Mouse (Mus musculus): Measurements from ENCODE around the gene Pdgfc.

The Pdgfc gene

GRCm38 (mm10) chr3:81160457-81161165 lies 124.4 kb downstream of the Pdgfc start:
- DNase-seq = no peak

- no peak for DNase-seq
These were observed 125.9 kb downstream of the Pdgfc start for GRCm38 (mm10) chr3:81162129-81162528.

GRCm38 (mm10) chr3:81164091-81164490 lies 127.9 kb downstream of the Pdgfc start:
- DNase-seq = no peak

GRCm38 (mm10) chr3:81170073-81170809 lies 134.0 kb downstream of the Pdgfc start:
- DNase-seq = no peak

- no peak for DNase-seq
These were observed 138.6 kb downstream of the Pdgfc start for GRCm38 (mm10) chr3:81174832-81175231.

GRCm38 (mm10) chr3:81181319-81182013 lies 145.2 kb downstream of the Pdgfc start:
- no peak for DNase-seq

GRCm38 (mm10) chr3:81196937-81197336 lies 160.7 kb downstream of the Pdgfc start:
- DNase-seq = no peak

GRCm38 (mm10) chr3:81197644-81198043 lies 161.4 kb downstream of the Pdgfc start:
- DNase-seq = no peak

GRCm38 (mm10) chr3:81200647-81201046 lies 164.4 kb downstream of the Pdgfc start:
- no peak for DNase-seq

GRCm38 (mm10) chr3:81205201-81205600 lies 169.0 kb downstream of the Pdgfc start:
- no peak for DNase-seq

- no peak for DNase-seq
These were observed 172.0 kb downstream of the Pdgfc start for GRCm38 (mm10) chr3:81208246-81208645.

GRCm38 (mm10) chr3:81211147-81211546 lies 174.9 kb downstream of the Pdgfc start:
- no peak for DNase-seq

GRCm38 (mm10) chr3:81211666-81212065 lies 175.4 kb downstream of the Pdgfc start:
- no peak for DNase-seq

GRCm38 (mm10) chr3:81215547-81216118 lies 179.4 kb downstream of the Pdgfc start:
- DNase-seq = no peak

GRCm38 (mm10) chr3:81221682-81222081 lies 185.5 kb downstream of the Pdgfc start:
- DNase-seq = no peak

GRCm38 (mm10) chr3:81228344-81228743 lies 192.1 kb downstream of the Pdgfc start:
- DNase-seq = no peak

- no peak for DNase-seq
These were observed 206.7 kb downstream of the Pdgfc start for GRCm38 (mm10) chr3:81242697-81243590.

- DNase-seq = no peak
These were observed 207.4 kb downstream of the Pdgfc start for GRCm38 (mm10) chr3:81243591-81243990.

- no peak for DNase-seq
These were observed 226.6 kb downstream of the Pdgfc start for GRCm38 (mm10) chr3:81262801-81263200.

Measured in cerebellum, adult 11-12 months (tissue).